Mouse (Mus musculus): Measurements from ENCODE around the gene Hpse2. TPM values are rescaled to one million over a fixed set of nuclear protein-coding genes. Genes with fewer than 3 reads are reported as not detected.
"Not testable (repeated sequence)": the region's sequence is repeated elsewhere in the genome, so short reads cannot be mapped to it uniquely, and the experiment has no call there.

Hpse2 gene
- polyA plus RNA-seq, 1 experiment from 2014 or later: 3.3 TPM

GRCm38 (mm10) chr19:42794914-42795613 is 593.1 kb downstream of the Hpse2 start:
- peak; percentile 95 for TF ChIP-seq CTCF (IDR thresholded peaks at IDR 0.05; ENCODE audit: low read depth)
- peak overlapping the region; percentile 25 for H3K4me3 ChIP-seq (ENCODE audit: low read depth, low read length)
- H3K36me3 ChIP-seq (ENCODE audit: control insufficient read depth, insufficient read depth): no peaks in the 10 kb centered on the region
- H3K9me3 ChIP-seq (ENCODE audit: control insufficient read depth): no peaks in the 10 kb centered on the region
- peak overlapping the region; percentile 68 for H3K4me2 ChIP-seq (replicated peaks; ENCODE audit: low read depth)
- H3K27ac ChIP-seq (ENCODE audit: low read depth, low read length): no peak overlapping the region
- no peaks in the 10 kb centered on the region for H3K4me1 ChIP-seq (replicated peaks; ENCODE audit: control insufficient read depth, insufficient read depth, low read length)
- ATAC-seq: peak; percentile 74
- H3K9ac ChIP-seq (ENCODE audit: low read depth, low read length): no peak overlapping the region
- no peaks in the 10 kb centered on the region for H3K27me3 ChIP-seq (replicated peaks; ENCODE audit: control insufficient read depth, insufficient read depth, low read length)
- WGBS: 4% methylated on average over 31 of the region's 31 CpGs

GRCm38 (mm10) chr19:42788311-42788710 is 599.8 kb downstream of the Hpse2 start:
- Histone ChIP-seq H3K9me3 (ENCODE audit: control insufficient read depth) (no peaks in the 10 kb centered on the region), H3K4me2 (replicated peaks; ENCODE audit: low read depth) (no peak overlapping the region), H3K36me3 (ENCODE audit: control insufficient read depth, insufficient read depth) (no peaks in the 10 kb centered on the region), H3K27me3 (replicated peaks; ENCODE audit: control insufficient read depth, insufficient read depth, low read length) (no peaks in the 10 kb centered on the region), H3K4me1 (replicated peaks; ENCODE audit: control insufficient read depth, insufficient read depth, low read length) (no peaks in the 10 kb centered on the region), H3K4me3 (ENCODE audit: low read depth, low read length) (no peak overlapping the region), H3K27ac (ENCODE audit: low read depth, low read length) (no peak overlapping the region), H3K9ac (ENCODE audit: low read depth, low read length) (no peak overlapping the region; the same call in 1 of the 2 replicates)
- TF ChIP-seq CTCF (IDR thresholded peaks at IDR 0.05; ENCODE audit: low read depth): no peak
- ATAC-seq: no peak
- WGBS: 36% methylated on average over 5 of the region's 5 CpGs

GRCm38 (mm10) chr19:42785562-42786220 is 602.5 kb downstream of the Hpse2 start:
- no peaks in the 10 kb centered on the region for H3K4me1 ChIP-seq (replicated peaks; ENCODE audit: control insufficient read depth, insufficient read depth, low read length)
- no peak overlapping the region for H3K27ac ChIP-seq (ENCODE audit: low read depth, low read length)
- H3K9me3 ChIP-seq (ENCODE audit: control insufficient read depth): no peaks in the 10 kb centered on the region
- H3K36me3 ChIP-seq (ENCODE audit: control insufficient read depth, insufficient read depth): no peaks in the 10 kb centered on the region
- ATAC-seq: no peak
- no peak overlapping the region for H3K9ac ChIP-seq (ENCODE audit: low read depth, low read length)
- H3K27me3 ChIP-seq (replicated peaks; ENCODE audit: control insufficient read depth, insufficient read depth, low read length): no peaks in the 10 kb centered on the region
- TF ChIP-seq CTCF (IDR thresholded peaks at IDR 0.05; ENCODE audit: low read depth): no peak
- H3K4me3 ChIP-seq (ENCODE audit: low read depth, low read length): no peak overlapping the region
- 67% methylated on average over 8 of the region's 8 CpGs for WGBS
- no peak overlapping the region for H3K4me2 ChIP-seq (replicated peaks; ENCODE audit: low read depth)

- TF ChIP-seq CTCF (IDR thresholded peaks at IDR 0.05; ENCODE audit: low read depth): peak; percentile 57
- Histone ChIP-seq H3K4me1 (replicated peaks; ENCODE audit: control insufficient read depth, insufficient read depth, low read length) (no peaks in the 10 kb centered on the region), H3K27ac (ENCODE audit: low read depth, low read length) (no peak overlapping the region), H3K4me2 (replicated peaks; ENCODE audit: low read depth) (no peak overlapping the region), H3K9me3 (ENCODE audit: control insufficient read depth) (no peaks in the 10 kb centered on the region), H3K27me3 (replicated peaks; ENCODE audit: control insufficient read depth, insufficient read depth, low read length) (no peaks in the 10 kb centered on the region), H3K36me3 (ENCODE audit: control insufficient read depth, insufficient read depth) (no peaks in the 10 kb centered on the region), H3K4me3 (ENCODE audit: low read depth, low read length) (no peak overlapping the region), H3K9ac (ENCODE audit: low read depth, low read length) (no peak overlapping the region)
- WGBS: 35% methylated on average over 2 of the region's 2 CpGs
- ATAC-seq: no peak
Measured at GRCm38 (mm10) chr19:42785129-42785528, 603.0 kb downstream of the Hpse2 start.

GRCm38 (mm10) chr19:42780156-42780538 is 608.0 kb downstream of the Hpse2 start:
- Histone ChIP-seq H3K9ac (ENCODE audit: low read depth, low read length) (peak overlapping the region; percentile 71), H3K27ac (ENCODE audit: low read depth, low read length) (peak overlapping the region; percentile 82), H3K4me3 (ENCODE audit: low read depth, low read length) (peak overlapping the region; percentile 53), H3K4me2 (replicated peaks; ENCODE audit: low read depth) (peak overlapping the region; percentile 86)
- peak; percentile 32; the same call in 1 of the 2 replicates for TF ChIP-seq CTCF (IDR thresholded peaks at IDR 0.05; ENCODE audit: low read depth)
- H3K4me1 ChIP-seq (replicated peaks; ENCODE audit: control insufficient read depth, insufficient read depth, low read length); H3K27me3 ChIP-seq (replicated peaks; ENCODE audit: control insufficient read depth, insufficient read depth, low read length); H3K36me3 ChIP-seq (ENCODE audit: control insufficient read depth, insufficient read depth); H3K9me3 ChIP-seq (ENCODE audit: control insufficient read depth): not testable (repeated sequence)
- ATAC-seq: peak; percentile 15; the same call in 1 of the 2 replicates
- 50% methylated on average over 7 of the region's 7 CpGs for WGBS

GRCm38 (mm10) chr19:42779531-42780155 is 608.5 kb downstream of the Hpse2 start, which contains the start of gene Hps1:
TSS of gene Hps1 (minus strand) at chr19:42779978.
- Histone ChIP-seq H3K27ac (ENCODE audit: low read depth, low read length) (peak within 1 kb of the TSS; percentile 82), H3K9me3 (ENCODE audit: control insufficient read depth) (no peaks in the 10 kb centered on the region), H3K27me3 (replicated peaks; ENCODE audit: control insufficient read depth, insufficient read depth, low read length) (no peaks in the 10 kb centered on the region), H3K4me3 (ENCODE audit: low read depth, low read length) (peak within 1 kb of the TSS; percentile 53), H3K4me1 (replicated peaks; ENCODE audit: control insufficient read depth, insufficient read depth, low read length) (no peaks in the 10 kb centered on the region; the same call in 1 of the 2 replicates), H3K9ac (ENCODE audit: low read depth, low read length) (peak within 1 kb of the TSS; percentile 71), H3K36me3 (ENCODE audit: control insufficient read depth, insufficient read depth) (no peaks in the 10 kb centered on the region), H3K4me2 (replicated peaks; ENCODE audit: low read depth) (peak within 1 kb of the TSS; percentile 86)
- WGBS: 1% methylated on average over 40 of the region's 43 CpGs
- TF ChIP-seq CTCF (IDR thresholded peaks at IDR 0.05; ENCODE audit: low read depth): peak; percentile 2; the same call in 1 of the 2 replicates
- ATAC-seq: peak; percentile 90
